Mouse (Mus musculus): ENCODE data around the gene Calcoco1.

Calcoco1 gene

DNA sequence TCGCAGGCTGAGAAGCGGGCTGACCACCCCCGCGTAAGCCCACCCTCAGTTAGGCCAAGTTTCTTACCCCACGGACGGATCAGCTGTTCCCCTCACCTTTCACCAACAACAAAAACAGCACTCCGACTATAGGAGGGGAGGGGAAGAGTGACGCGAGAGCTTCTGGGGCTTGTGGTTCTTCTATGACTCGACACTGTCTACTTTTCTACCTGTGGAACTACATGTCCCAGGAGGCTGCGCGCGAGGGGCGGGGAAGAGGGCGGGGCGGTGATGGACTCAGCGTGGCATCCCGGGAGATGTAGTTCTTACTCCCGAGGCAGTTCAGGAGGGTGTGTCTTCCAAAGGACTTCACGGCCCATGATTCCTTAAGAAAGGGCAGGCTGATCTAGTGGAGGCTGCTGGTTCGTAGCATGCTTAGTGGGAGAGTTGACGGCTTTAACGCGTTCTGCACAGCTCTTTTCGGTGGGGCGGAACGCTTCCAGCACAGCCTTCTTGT is at the start of gene Calcoco1:
Gene Calcoco1 (minus strand): TSS at position 199 of the 496 bp plus-strand sequence.
- DNase-seq (ENCODE audit: low spot score): peak; percentile 88

DNA sequence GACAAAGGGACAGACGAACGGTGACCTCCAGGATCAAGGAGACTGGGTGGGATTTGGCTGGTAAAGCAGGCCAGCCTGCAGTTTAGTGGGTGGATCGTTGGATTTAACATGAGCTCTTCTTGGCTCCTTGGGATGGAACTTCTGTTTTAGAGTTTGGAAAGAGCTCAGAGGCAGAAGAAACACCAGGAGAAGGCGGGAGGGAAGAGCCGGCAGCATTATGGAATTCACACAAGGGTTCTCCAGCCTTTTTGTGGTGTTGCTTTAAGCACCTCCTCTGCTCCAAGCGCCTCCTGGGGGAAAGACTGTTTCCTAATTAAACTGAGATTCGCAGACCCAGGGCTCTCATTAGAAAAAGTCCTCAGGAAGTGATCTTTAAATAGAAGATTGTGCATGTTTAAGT is 48.9 kb upstream of the Calcoco1 start:
- no peak for DNase-seq (ENCODE audit: low spot score)

- DNase-seq (ENCODE audit: low spot score): no peak
Measured at GRCm38 (mm10) chr15:102765207-102765606, 43.2 kb upstream of the Calcoco1 start.

- DNase-seq (ENCODE audit: low spot score): peak; percentile 48
Measured at GRCm38 (mm10) chr15:102761745-102762378, 39.9 kb upstream of the Calcoco1 start.

DNA sequence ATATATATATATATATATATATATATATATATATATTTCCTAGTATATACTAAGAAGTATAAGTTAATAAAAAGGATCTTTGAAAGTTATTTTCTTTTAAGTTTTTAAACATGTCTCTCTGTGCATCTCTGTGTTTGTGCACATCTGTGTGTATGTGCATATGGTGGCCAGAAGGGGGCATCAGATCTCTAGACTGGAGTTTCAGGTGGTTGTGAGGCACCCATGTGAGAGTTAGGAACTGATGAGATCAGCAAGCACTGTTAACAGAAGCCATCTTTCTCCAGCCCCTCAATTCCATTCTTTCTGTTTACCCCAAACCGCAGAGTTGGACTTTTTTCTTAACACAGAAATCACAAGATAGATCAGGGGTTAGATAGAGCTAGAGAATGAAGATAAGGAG is 35.7 kb upstream of the Calcoco1 start:
- no peak for DNase-seq (ENCODE audit: low spot score)

GRCm38 (mm10) chr15:102755053-102755452 is 33.1 kb upstream of the Calcoco1 start:
- DNase-seq (ENCODE audit: low spot score): no peak

DNA sequence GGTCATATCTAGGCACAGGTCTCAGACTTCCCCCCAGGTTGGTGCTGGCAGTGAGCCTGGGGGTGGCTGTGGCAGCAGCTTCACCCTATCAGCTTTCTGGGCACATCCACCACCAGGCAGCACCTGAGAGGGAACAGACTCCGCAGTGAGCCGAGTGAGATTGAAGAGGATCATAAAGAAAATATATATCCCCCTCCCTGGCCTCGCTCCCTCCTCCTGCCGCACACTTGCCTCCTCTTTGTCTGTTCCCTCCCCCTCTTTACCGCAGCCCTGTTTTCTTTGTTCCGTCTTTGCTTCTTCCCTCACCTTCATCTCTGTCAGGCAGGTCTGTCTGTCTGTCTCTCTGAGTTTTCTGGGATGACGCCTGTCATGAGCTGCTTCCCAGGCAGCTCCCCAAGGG is 32.4 kb upstream of the Calcoco1 start:
- DNase-seq (ENCODE audit: low spot score): no peak

GRCm38 (mm10) chr15:102753170-102753569 is 31.2 kb upstream of the Calcoco1 start:
- DNase-seq (ENCODE audit: low spot score): peak; percentile 52

DNA sequence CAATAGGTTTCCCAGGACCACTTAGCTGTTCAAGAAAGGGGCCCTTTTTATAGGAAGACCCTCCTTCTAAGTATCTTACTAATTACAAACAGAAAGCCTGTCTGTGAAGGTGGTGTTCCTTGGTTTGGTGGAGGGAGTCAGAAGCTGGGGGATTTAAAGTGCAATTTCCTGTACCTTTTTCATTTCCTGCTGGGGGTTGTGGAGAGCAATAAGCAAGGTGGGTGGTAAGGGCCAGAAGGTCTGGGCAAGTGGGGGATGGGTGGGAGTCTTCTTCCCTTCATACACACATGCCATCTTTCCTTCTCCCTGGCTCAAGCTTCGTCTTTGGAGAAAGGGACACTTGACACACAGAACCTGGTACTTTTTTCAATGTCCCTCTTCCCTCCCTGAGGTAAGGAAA is 30.2 kb upstream of the Calcoco1 start:
- no peak for DNase-seq (ENCODE audit: low spot score)

DNA sequence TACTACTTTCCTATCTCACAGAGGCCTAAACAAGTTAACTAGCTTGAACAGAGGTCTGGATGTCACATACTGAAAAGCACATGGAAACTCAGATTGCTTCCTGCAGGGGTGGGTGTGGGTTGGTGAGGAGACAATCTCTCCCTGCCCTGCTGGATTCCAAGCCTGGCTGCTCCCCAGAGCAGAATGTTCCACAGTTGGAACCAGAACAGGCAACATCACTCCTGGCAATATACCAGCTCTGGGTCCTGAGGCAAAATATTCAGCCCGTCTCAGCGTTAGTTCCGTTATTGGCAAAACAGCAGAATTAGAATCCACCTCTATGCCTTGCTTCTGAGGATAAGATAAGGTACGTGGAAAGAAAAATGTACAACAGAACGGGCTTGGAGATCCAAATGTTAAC is 28.3 kb upstream of the Calcoco1 start:
- DNase-seq (ENCODE audit: low spot score): no peak

GRCm38 (mm10) chr15:102749103-102749502 is 27.1 kb upstream of the Calcoco1 start:
- no peak for DNase-seq (ENCODE audit: low spot score)

DNA sequence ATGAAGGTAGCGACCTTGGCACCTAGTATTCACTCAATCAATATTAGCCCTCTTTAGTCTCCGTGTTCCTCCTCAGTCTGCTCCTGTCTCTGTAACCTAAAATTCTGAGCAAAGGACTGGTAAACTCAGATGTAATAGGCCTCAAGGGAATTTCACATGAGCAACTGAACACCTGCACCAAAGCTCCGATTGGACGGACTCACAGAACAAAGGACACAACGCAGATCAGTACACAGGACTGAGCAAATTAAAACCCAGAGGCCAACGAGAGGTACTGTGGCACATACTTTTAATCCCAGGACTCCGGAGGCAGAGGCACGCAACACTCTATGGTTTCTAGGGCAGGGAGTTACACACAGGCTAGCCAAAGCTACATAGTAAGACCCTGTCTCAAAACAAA is 25.9 kb upstream of the Calcoco1 start:
- DNase-seq (ENCODE audit: low spot score): no peak

- DNase-seq (ENCODE audit: low spot score): no peak
Measured at GRCm38 (mm10) chr15:102747286-102747640, 25.3 kb upstream of the Calcoco1 start.

GRCm38 (mm10) chr15:102746488-102747285 is 24.7 kb upstream of the Calcoco1 start:
- DNase-seq (ENCODE audit: low spot score): peak; percentile 45

DNA sequence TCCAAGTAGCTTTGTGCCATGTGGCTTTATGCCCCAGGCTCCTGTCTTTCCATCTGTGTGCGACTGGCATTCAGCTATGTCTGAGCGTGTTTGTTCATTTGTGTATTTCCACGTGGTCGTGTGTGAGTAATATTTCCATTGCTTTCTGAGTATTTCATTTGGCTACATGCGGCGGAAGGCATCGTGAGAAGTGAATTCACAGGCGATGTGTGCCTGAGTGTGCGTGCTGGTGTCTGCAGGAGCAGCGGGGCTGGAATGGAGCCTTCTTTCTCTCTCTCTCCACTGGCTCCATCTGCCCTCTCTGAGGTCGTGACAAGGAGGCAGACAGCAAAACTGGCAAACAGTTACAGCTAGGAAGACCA is 24.1 kb upstream of the Calcoco1 start:
- DNase-seq (ENCODE audit: low spot score): no peak

DNA sequence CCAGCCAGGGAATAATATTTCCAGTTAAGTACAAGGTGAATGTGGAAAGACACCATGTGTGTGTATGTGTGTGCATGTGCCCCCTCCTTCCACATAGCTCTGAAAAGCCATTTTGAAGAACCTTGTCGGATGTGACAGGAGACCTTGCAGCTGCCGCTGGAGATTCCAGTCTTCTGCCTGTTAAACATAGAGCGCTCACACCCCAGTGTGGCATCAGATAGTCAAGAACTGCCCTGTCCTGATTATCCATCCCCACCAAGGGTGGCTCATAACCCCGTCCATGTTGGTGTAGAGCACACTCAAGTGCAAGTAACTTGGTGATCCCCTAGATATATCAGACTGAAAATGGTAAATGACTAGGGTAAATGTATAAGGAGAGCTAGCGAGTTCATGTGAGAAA is 23.4 kb upstream of the Calcoco1 start:
- no peak for DNase-seq (ENCODE audit: low spot score)

DNA sequence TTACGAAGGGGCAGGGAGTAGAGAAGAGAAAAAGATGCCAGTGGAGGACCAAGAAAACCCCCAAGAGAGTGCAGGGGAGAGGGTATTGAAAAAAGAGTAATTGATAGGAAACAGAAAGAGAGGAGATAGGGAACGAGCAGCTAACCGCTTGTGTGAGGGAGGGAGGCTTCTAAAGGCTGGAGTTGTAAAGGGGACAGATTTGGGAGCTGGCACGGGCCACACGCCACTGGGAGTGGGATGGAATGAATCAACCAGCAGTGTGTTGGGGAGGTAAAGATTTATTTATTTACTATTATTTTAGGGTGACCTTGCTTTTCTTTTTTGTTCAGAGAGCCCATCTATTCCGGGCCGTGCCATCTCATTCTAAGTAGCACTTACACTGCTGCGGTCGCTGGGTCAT is 22.9 kb upstream of the Calcoco1 start:
- DNase-seq (ENCODE audit: low spot score): no peak

DNA sequence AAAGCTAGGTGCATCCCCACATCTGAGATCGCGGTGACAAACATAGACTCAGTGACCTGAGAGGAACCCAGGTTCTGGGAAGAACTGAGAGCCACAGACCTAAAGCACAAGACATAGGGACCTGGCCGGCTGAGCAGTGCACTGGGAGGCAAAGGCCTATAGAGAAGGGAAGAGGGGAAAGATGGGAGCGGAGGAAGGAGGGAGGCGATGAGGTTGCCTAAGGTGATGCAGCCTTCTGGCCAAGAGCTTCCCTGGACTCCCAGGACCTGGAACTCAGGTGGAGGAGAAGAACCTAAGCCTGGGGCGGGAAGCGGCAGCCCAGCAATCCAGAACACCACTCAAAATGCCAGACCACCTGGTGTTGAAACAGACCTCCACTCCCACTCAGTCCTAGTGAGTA is 22.4 kb upstream of the Calcoco1 start:
- no peak for DNase-seq (ENCODE audit: low spot score)

- DNase-seq (ENCODE audit: low spot score): no peak
Measured at GRCm38 (mm10) chr15:102743996-102744395, 22.0 kb upstream of the Calcoco1 start.

GRCm38 (mm10) chr15:102743196-102743595 is 21.2 kb upstream of the Calcoco1 start:
- no peak for DNase-seq (ENCODE audit: low spot score)

DNA sequence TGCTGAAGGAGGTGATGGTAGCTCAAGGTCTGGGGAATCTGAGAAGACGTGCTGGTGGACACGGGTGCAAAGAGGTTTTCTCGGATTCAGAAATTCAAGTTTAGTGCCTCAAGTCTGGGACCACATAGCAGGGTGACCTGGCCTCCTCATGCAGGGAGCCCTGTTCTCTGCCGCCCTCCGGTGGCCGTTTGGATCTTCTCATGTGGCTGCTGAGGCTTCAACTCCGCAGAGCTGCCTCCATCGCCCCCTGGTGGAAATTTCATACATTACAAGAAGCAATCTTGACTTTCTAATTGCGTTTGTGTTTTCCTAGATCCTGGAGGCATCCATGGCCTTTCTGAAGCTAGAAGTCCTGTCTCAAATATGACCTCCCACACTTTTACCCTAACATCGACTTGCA is 20.6 kb upstream of the Calcoco1 start:
- DNase-seq (ENCODE audit: low spot score): peak; percentile 90

- peak; percentile 48 for DNase-seq (ENCODE audit: low spot score)
Measured at GRCm38 (mm10) chr15:102739520-102740297, 17.7 kb upstream of the Calcoco1 start.

DNA sequence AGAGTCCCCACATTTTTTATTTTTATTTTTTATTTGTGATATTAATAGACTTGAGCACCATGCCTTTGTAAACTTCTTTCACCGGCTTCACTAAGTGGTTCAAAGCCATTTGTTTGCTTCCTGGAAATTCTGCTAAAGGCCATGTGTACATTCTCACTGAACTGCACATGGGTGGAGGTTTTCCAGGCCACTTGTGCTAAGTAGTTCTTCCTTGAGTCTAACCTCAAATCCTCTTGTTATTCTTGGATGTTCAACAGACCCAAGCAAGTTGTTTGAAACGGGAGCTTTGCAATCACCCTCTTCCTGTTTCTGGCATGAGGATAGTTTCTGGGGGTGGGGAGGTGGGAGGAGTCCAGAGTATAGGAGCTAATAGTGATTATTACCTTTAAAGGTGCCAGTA is 16.5 kb upstream of the Calcoco1 start:
- no peak for DNase-seq (ENCODE audit: low spot score)

Data from ovary, postnatal 14 days (tissue).